Mouse (Mus musculus): Measurements from ENCODE around the gene Mgat4b.

DNA sequence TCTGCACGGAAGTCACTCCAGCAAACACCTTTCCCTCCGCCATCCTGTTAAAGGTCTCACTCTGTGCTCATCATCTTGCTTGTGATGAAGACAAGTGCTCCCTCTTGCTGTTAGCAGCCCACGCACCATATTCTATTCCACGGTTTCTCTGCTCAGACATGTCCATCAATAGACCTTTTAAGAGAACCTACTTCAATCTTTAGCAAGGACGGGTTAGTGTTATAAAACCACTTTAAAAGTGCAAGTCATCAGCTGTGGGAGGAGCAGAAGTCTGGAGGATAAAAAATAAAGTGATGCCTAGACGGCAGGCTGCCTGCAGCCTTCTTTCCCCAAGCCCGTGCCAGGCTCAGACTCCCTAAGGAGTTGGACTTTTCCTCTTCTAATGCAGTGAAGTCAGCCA, 45.9 kb downstream of the Mgat4b start:
- TF ChIP-seq CTCF (conservative IDR thresholded peaks at IDR 0.05; ENCODE audit: low read length) (no peak), NANOG (IDR thresholded peaks at IDR 0.05; ENCODE audit: borderline replicate concordance, low read length) (no peak), POU5F1 (IDR thresholded peaks at IDR 0.05; ENCODE audit: borderline replicate concordance, low read length) (no peak)
